Mouse (Mus musculus): ENCODE measurements around the gene Zfp872.

GRCm38 (mm10) chr9:22150946-22151345 is 36.9 kb upstream of the Zfp872 start:
- TF ChIP-seq CTCF (IDR thresholded peaks at IDR 0.05; ENCODE audit: insufficient read depth, low read length): no peak
- no peak for TF ChIP-seq POLR2A (IDR thresholded peaks at IDR 0.05; ENCODE audit: borderline replicate concordance, extremely low read depth, low read depth, low read length)
